Mouse (Mus musculus): ENCODE measurements around the gene Kmt5a. TPM values are rescaled to one million over a fixed set of nuclear protein-coding genes. Genes with fewer than 3 reads are reported as not detected.
A peak's percentile ranks its signal among the peaks of the same experiment; 100 is the strongest.

Gene Kmt5a
- polyA plus RNA-seq, 1 experiment from 2014 or later: 174 TPM

GRCm38 (mm10) chr5:124505235-124505634 lies 65.5 kb downstream of the Kmt5a start:
- in situ Hi-C loops (cut with MboI; ENCODE audit: low pct_unique_long_range_greater_than_20kb): loop anchor here (25.0 kb wide), 1 partner anchor 1368 kb away; the partner anchor contains the start of genes Rhof and Setd1b
- no peaks in the 10 kb centered on the region for H3K27me3 ChIP-seq
- DNase-seq (ENCODE audit: low read depth, low spot score): no peak
- ChIA-PET CTCF (interaction anchor here (1.2 to 1.7 kb wide), 3 partner anchors 17 to 33 kb away, joined by 3 to 4 read pairs (median 4); no protein-coding TSS in a partner anchor), POLR2A (no interaction called here)
- no peak for TF ChIP-seq CTCF (IDR thresholded peaks at IDR 0.05)
- ATAC-seq: no peak

GRCm38 (mm10) chr5:124506731-124507359 lies 67.1 kb downstream of the Kmt5a start:
- peak; percentile 59 for ATAC-seq
- no peaks in the 10 kb centered on the region for H3K27me3 ChIP-seq
- TF ChIP-seq CTCF (IDR thresholded peaks at IDR 0.05): no peak
- DNase-seq (ENCODE audit: low read depth, low spot score): peak; percentile 65
- in situ Hi-C loops (cut with MboI; ENCODE audit: low pct_unique_long_range_greater_than_20kb): loop anchor here (25.0 kb wide), 1 partner anchor 1370 kb away; the partner anchor contains the start of genes Rhof and Setd1b
- ChIA-PET POLR2A (interaction anchor here (1.1 to 1.8 kb wide), 6 partner anchors 11 to 28 kb away, joined by 3 to 5 read pairs (median 4); partner anchors contain the start of gene Rilpl1), CTCF (interaction anchor here (1.1 to 2.2 kb wide), 6 partner anchors 14 to 74 kb away, joined by 3 to 6 read pairs (median 4); no protein-coding TSS in a partner anchor)

GRCm38 (mm10) chr5:124509200-124509599 lies 69.5 kb downstream of the Kmt5a start:
- no peak for TF ChIP-seq CTCF (IDR thresholded peaks at IDR 0.05)
- ATAC-seq: no peak
- H3K27me3 ChIP-seq: no peaks in the 10 kb centered on the region
- ChIA-PET POLR2A (no interaction called here), CTCF (interaction anchor here (2.8 kb wide), 1 partner anchor 15 kb away, joined by 13 read pairs; no protein-coding TSS in a partner anchor)
- in situ Hi-C loops (cut with MboI; ENCODE audit: low pct_unique_long_range_greater_than_20kb): loop anchor here (25.0 kb wide), 1 partner anchor 1372 kb away; the partner anchor contains the start of genes Rhof and Setd1b
- no peak for DNase-seq (ENCODE audit: low read depth, low spot score)

- TF ChIP-seq CTCF (IDR thresholded peaks at IDR 0.05): no peak
- in situ Hi-C loops (cut with MboI; ENCODE audit: low pct_unique_long_range_greater_than_20kb): loop anchor here (25.0 kb wide), 1 partner anchor 1372 kb away; the partner anchor contains the start of genes Rhof and Setd1b
- ATAC-seq (peak; percentile 68), DNase-seq (ENCODE audit: low read depth, low spot score) (peak; percentile 88)
- H3K27me3 ChIP-seq: no peaks in the 10 kb centered on the region
- POLR2A ChIA-PET: no interaction called here
- CTCF ChIA-PET: interaction anchor here (2.8 kb wide), 1 partner anchor 14 kb away, joined by 13 read pairs; no protein-coding TSS in a partner anchor
Measured at GRCm38 (mm10) chr5:124509742-124510237, 70.1 kb downstream of the Kmt5a start.

GRCm38 (mm10) chr5:124510536-124511050 lies 70.9 kb downstream of the Kmt5a start:
- POLR2A ChIA-PET: interaction anchor here (1.0 kb wide), 1 partner anchor 10 kb away, joined by 8 read pairs; no protein-coding TSS in a partner anchor
- no peaks in the 10 kb centered on the region for H3K27me3 ChIP-seq

More at GRCm38 (mm10) chr5:124510536-124511050, 70.9 kb downstream of the Kmt5a start:
- DNase-seq (ENCODE audit: low read depth, low spot score) (no peak), ATAC-seq (no peak)
- TF ChIP-seq CTCF (IDR thresholded peaks at IDR 0.05): no peak
- CTCF ChIA-PET: interaction anchor here (2.8 kb wide), 1 partner anchor 13 kb away, joined by 13 read pairs; no protein-coding TSS in a partner anchor
- in situ Hi-C loops (cut with MboI; ENCODE audit: low pct_unique_long_range_greater_than_20kb): loop anchor here (25.0 kb wide), 1 partner anchor 1373 kb away; the partner anchor contains the start of genes Rhof and Setd1b

Other genes with a start within 250 kb of the Kmt5a start
- gene Pitpnm2, start 190.2 kb upstream of the Kmt5a start, polyA plus RNA-seq (2021): 33.3 TPM
- 14.0 TPM for gene Mphosph9, start 112.0 kb upstream of the Kmt5a start, polyA plus RNA-seq (2021)
- gene 2810006K23Rik, start 111.8 kb upstream of the Kmt5a start, polyA plus RNA-seq (2021): 17.0 TPM
- gene Cdk2ap1, start 76.8 kb upstream of the Kmt5a start, polyA plus RNA-seq (2021): 231 TPM
- 59.0 TPM for gene Sbno1, start 13.9 kb upstream of the Kmt5a start, polyA plus RNA-seq (2021)
- gene Rilpl2, start 38.4 kb downstream of the Kmt5a start, polyA plus RNA-seq (2021): 75.6 TPM
- 20.3 TPM for gene Snrnp35, start 43.2 kb downstream of the Kmt5a start, polyA plus RNA-seq (2021)
- 98.2 TPM for gene Rilpl1, start 91.5 kb downstream of the Kmt5a start, polyA plus RNA-seq (2021)
- 361 TPM for gene Tmed2, start 100.8 kb downstream of the Kmt5a start, polyA plus RNA-seq (2021)
- 24.5 TPM for gene Ddx55, start 112.9 kb downstream of the Kmt5a start, polyA plus RNA-seq (2021)
- 47.7 TPM for gene Eif2b1, start 139.2 kb downstream of the Kmt5a start, polyA plus RNA-seq (2021)
- 45.0 TPM for gene Gtf2h3, start 139.2 kb downstream of the Kmt5a start, polyA plus RNA-seq (2021)
- 54.5 TPM for gene Atp6v0a2, start 188.6 kb downstream of the Kmt5a start, polyA plus RNA-seq (2021)

Measured in Patski (cell line).